Mouse (Mus musculus) spleen, adult 2 months (tissue): ENCODE measurements around the gene Rprm. TPM values are rescaled to one million over a fixed set of nuclear protein-coding genes. Genes with fewer than 3 reads are reported as not detected.

ENCODE experiments used
- DNase-seq, 2 experiments: peaks; one replicate each; pipeline versions ENCODE4 v3.0.0 to v3.0.0-alpha.2; 2012 to 2021; ENCODE audit warnings: low spot score in 2 of 2, low read depth in 1 of 2
- H3K27ac ChIP-seq: fragments of 200-500 bp; 2 replicates; pipeline ENCODE4 v1.5.1; 2012; ENCODE audit warnings: low read length, inconsistent platforms; ENCODE audit not compliant: insufficient read depth
- H3K27me3 ChIP-seq: fragments of 200-500 bp; 2 replicates; pipeline ENCODE4 v1.6.1; 2012; ENCODE audit warnings: mild to moderate bottlenecking, moderate library complexity, low read length, inconsistent platforms; ENCODE audit not compliant: control insufficient read depth, insufficient read depth
- H3K36me3 ChIP-seq: fragments of 200-500 bp; 2 replicates; pipeline ENCODE4 v1.6.1; 2012; ENCODE audit warnings: mild to moderate bottlenecking, low read length, inconsistent platforms; ENCODE audit not compliant: control insufficient read depth, insufficient read depth
- H3K4me1 ChIP-seq: fragments of 200-500 bp; 2 replicates; pipeline ENCODE4 v1.6.1; 2011; ENCODE audit warnings: inconsistent platforms; ENCODE audit not compliant: control insufficient read depth, insufficient read depth, insufficient read length
- H3K4me3 ChIP-seq: fragments of 200-500 bp; 2 replicates; pipeline ENCODE4 v1.5.1; 2011; ENCODE audit warnings: mild to moderate bottlenecking, inconsistent platforms; ENCODE audit not compliant: insufficient read depth, insufficient read length; ENCODE audit errors: extremely low read depth
- CTCF ChIP-seq: fragments of 200-500 bp; IDR thresholded peaks from 2 replicates; pipeline ENCODE4 v1.5.1; 2011; ENCODE audit warnings: mild to moderate bottlenecking, inconsistent platforms; ENCODE audit not compliant: insufficient read depth, insufficient read length, insufficient replicate concordance; ENCODE audit errors: extremely low read depth
- POLR2A ChIP-seq: fragments of 200-500 bp; IDR thresholded peaks from 2 replicates; pipeline ENCODE4 v1.6.1; 2011; ENCODE audit warnings: low read depth, low read length, inconsistent platforms
- WGBS: fragments of 180-500 bp; shearing (Covaris S2); methylation state at CpG from one replicate; pipeline ENCODE4 v1.1.7; 2018; 5-methylcytosine and 5-hydroxymethylcytosine counted together
- polyA plus RNA-seq: library from polyadenylated mRNA; depleted of rRNA; stranded (reverse); fragments of >200 nt; gene quantifications from 2 replicates; pipeline ENCODE4 v1.2.3, GENCODE M21; 2012

The Rprm gene
- polyA plus RNA-seq, 1 experiment = 0.34 TPM

DNA sequence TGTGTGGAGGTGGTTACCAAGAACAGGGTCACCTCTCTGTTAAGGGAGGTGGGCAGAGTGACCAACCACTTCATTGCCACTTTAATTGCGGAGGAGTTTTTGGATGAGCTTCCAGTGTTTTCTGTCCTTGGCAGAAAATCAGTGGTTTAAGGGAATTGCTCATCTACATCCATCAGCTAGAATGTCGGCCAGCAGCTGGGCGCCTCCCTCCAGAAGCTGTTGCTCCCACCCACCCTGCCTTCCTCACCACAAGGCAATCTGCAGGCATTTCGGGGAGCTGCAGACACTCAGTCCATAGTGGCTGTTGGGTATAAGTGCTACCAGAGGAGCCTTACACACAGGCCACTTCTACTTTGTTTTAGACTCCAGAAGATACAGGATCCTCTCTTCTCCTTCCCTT, 902 bp upstream of the Rprm start:
- no peak for DNase-seq
- Histone ChIP-seq H3K4me1 (peaks cover 7% of the 10 kb centered on the region; the same call in 1 of the 2 replicates), H3K36me3 (no peaks in the 10 kb centered on the region), H3K4me3 (no peak overlapping the region), H3K27me3 (peaks cover 8% of the 10 kb centered on the region; the same call in 1 of the 2 replicates), H3K27ac (no peak overlapping the region)
- WGBS = 70% methylated on average over 4 of the region's 4 CpGs
- TF ChIP-seq CTCF (no peak), POLR2A (no peak)

DNA sequence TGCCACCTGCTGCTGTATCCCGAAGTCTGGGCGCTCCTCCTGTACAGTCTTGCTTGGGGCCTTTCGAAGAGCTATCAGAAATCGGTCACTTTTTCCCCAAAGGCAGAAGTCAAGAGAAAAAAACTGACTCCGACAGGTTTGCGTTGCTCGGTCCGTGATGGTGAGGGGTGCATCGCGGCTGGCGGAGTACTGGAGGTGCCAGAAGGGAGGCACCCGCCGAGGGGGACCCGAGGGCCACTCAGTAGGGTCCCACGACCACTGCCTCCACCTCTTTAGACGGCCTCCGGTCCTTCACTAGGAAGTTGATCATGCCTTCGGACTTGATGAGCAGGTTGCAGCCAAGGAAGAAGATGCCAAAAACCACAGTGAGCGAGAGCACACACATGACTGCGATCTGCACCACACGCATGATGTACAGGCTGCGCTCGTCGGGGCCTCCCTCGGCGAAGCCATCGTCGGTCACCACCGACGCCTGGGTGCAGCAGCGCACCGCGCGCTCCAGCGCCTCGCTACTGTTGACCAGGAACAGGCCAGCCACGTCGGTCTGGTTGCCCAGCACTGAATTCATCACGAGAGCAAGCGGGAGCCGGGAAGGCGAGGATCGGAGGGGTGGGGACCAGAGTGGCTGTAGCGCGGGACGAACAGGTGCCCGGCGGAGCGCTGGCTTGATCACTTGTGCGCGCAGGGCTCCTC, 469 bp downstream of the Rprm start:
- peaks cover 8% of the 10 kb centered on the region; the same call in 1 of the 2 replicates for H3K27me3 ChIP-seq
- no peaks in the 10 kb centered on the region for H3K36me3 ChIP-seq
- TF ChIP-seq CTCF (no peak), POLR2A (no peak)
- no peak overlapping the region for H3K27ac ChIP-seq
- WGBS = 6% methylated on average over 51 of the region's 51 CpGs
- DNase-seq = no peak
- H3K4me3 ChIP-seq = peak overlapping the region; percentile 44; the same call in 1 of the 2 replicates
- H3K4me1 ChIP-seq = peaks cover 7% of the 10 kb centered on the region; the same call in 1 of the 2 replicates

DNA sequence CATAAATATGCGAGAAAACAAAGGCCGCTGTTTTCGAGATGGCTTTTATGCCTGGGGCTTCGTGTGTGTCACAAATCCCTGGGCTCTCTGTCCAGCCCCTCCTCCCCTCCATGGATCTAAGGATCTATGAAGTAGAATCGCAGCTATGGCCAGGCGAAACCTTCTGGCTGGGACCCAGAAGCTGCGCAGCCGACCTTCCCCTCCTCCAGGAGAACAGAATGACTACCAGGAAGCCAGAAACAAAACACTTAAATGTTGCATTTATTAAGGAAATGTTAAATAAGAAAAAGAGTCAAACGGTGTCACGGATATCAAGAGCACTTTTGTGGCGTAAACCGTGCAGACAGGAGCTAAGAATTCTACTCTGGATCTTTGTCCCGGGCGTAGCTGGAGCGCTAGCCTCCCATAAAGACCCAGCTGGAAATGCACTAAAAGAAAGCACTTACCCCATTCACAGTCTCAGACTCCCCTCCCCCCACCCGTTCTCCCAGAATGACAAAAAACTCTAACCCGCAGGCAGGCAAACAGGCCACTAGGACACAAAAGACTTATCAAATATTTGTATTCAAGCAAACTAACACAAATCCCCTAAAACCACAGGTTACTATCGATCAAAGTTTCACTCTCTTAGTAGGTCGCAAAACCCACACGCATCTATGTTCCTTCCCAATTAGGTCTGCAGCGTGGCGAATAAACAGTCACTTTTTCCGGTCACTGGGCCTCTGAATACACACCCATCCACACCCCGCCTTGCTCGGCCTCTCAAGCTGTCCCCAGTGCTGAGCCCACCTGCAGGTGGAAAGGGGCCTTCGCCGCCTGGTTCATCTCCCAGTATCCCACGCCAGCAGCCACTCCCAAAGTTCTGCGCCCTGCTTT, 1.3 kb downstream of the Rprm start:
- Histone ChIP-seq H3K4me1 (peaks cover 7% of the 10 kb centered on the region; the same call in 1 of the 2 replicates), H3K4me3 (no peak overlapping the region), H3K36me3 (no peaks in the 10 kb centered on the region), H3K27ac (no peak overlapping the region), H3K27me3 (peaks cover 8% of the 10 kb centered on the region; the same call in 1 of the 2 replicates)
- no peak for DNase-seq
- TF ChIP-seq POLR2A (no peak), CTCF (no peak)
- 8% methylated on average over 29 of the region's 29 CpGs for WGBS

DNA sequence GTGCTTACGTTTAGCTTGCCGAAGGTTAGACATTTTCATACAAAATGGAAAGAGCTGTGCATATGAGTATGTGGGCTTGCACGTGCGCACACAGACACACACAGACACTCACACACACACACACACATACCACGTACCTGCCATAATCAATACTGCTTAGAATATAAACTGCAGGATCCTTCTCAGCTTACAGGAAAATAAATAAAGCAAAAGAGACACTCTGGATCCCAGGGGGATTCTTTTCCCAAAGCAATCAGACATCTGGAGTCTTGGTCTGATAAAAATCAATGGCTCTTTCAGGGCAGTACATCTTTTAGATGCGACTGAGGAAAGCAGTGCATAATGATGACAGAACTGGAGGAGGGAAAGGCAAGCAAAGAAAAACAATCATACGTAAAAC, 6.4 kb downstream of the Rprm start:
- WGBS = 91% methylated on average over 7 of the region's 7 CpGs
- Histone ChIP-seq H3K4me3 (no peak overlapping the region), H3K36me3 (no peaks in the 10 kb centered on the region), H3K27me3 (0 out of 2 replicates have a peak, but pooled peaks cover 3% of the 10 kb centered on the region), H3K4me1 (no peaks in the 10 kb centered on the region), H3K27ac (no peak overlapping the region)
- no peak for DNase-seq
- no peak for TF ChIP-seq POLR2A
- TF ChIP-seq CTCF = no peak

DNA sequence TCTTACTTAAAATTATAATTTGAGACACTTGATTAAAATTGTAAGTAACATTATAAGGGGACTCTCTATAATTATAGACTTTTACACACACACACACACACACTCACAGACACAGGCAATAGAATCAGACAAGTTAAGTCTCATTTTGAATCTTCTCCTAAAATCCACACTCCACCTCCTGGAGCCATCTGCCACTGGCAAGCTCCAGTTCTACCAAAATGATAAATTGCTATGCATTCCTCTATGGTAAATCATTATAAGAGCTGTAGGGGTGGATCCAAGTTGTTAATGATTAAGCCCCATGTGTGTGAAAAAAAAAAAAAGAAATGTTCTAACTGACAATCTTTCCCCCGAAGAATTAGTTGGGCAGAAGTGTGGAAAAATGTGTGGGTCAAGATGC, 13.8 kb downstream of the Rprm start:
- no peak for TF ChIP-seq POLR2A
- TF ChIP-seq CTCF = no peak
- H3K27ac ChIP-seq = no peak overlapping the region
- H3K27me3 ChIP-seq = no peaks in the 10 kb centered on the region
- 77% methylated on average over 1 of the region's 1 CpGs for WGBS
- no peak for DNase-seq
- H3K36me3 ChIP-seq = no peaks in the 10 kb centered on the region
- H3K4me1 ChIP-seq = no peaks in the 10 kb centered on the region
- no peak overlapping the region for H3K4me3 ChIP-seq

DNA sequence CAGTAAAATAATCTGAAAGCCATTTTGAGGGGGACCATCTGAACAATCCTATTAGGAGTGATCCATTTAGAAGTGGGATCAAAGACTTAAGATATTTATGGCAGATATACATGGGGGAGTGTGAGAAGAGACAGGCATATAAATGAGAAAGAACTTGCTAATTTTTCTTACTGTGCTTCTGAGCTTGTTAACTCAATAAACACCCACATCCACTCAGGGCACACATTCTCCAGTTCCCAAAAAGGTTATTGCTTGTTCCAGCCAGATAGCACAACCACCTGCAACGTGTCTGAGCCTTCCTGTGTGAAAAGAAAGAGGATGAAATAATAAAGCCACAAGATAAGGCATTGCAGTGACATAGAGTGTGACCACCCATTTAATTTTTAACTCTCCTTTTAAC, 22.9 kb downstream of the Rprm start:
- 19% methylated on average over 1 of the region's 1 CpGs for WGBS

More for the DNA sequence above, 22.9 kb downstream of the Rprm start:
- Histone ChIP-seq H3K27me3 (no peaks in the 10 kb centered on the region), H3K27ac (no peak overlapping the region), H3K4me1 (no peaks in the 10 kb centered on the region), H3K36me3 (no peaks in the 10 kb centered on the region), H3K4me3 (no peak overlapping the region)
- TF ChIP-seq POLR2A = no peak
- no peak for TF ChIP-seq CTCF
- no peak for DNase-seq
